Mouse (Mus musculus) liver, postnatal 0 days (tissue): Measurements from ENCODE around the gene Gkn3. TPM values are rescaled to one million over a fixed set of nuclear protein-coding genes. Genes with fewer than 3 reads are reported as not detected.

Experiments
- ATAC-seq: fragments of 200-750 bp; cut with Nextera tagmentation; 2 replicates; pipeline ENCODE4 v1.8.0; 2017; ENCODE audit warnings: mild to moderate bottlenecking, moderate library complexity
- DNase-seq: peaks from one replicate; pipeline ENCODE4 v3.0.0-alpha.2; 2016
- H3K27ac ChIP-seq: fragments of 300-500 bp; sonication (generic); 2 replicates; pipeline ENCODE4 v1.5.1; 2014; ENCODE audit warnings: antibody characterized with exemption, moderate library complexity, mild to moderate bottlenecking, low read depth
- H3K27me3 ChIP-seq: fragments of 300-500 bp; sonication (generic); 2 replicates; pipeline ENCODE4 v1.6.1; 2014; ENCODE audit warnings: low read length, control low read depth, mixed read lengths; ENCODE audit not compliant: insufficient read depth
- H3K36me3 ChIP-seq: fragments of 300-500 bp; sonication (generic); replicated peaks from 2 replicates; pipeline ENCODE4 v1.6.1; 2014; ENCODE audit warnings: mild to moderate bottlenecking, control low read depth, low read length, moderate library complexity, mixed read lengths; ENCODE audit not compliant: insufficient read depth
- H3K4me1 ChIP-seq: fragments of 300-500 bp; sonication (generic); 2 replicates; pipeline ENCODE4 v1.6.1; 2014; ENCODE audit warnings: antibody characterized with exemption, mild to moderate bottlenecking, control low read depth; ENCODE audit not compliant: insufficient read depth
- H3K4me2 ChIP-seq: fragments of 300-500 bp; sonication (generic); 2 replicates; pipeline ENCODE4 v1.6.1; 2014; ENCODE audit warnings: low read depth, mild to moderate bottlenecking, low read length, moderate library complexity, mixed read lengths
- H3K4me3 ChIP-seq: fragments of 300-500 bp; sonication (generic); 2 replicates; pipeline ENCODE4 v1.5.1; 2014; ENCODE audit warnings: low read depth, low read length
- H3K9ac ChIP-seq: fragments of 300-500 bp; sonication (generic); replicated peaks from 2 replicates; pipeline ENCODE4 v1.6.1; 2014; ENCODE audit warnings: mild to moderate bottlenecking, moderate library complexity
- H3K9me3 ChIP-seq: fragments of 300-500 bp; sonication (generic); 2 replicates; pipeline ENCODE4 v1.6.1; 2016; ENCODE audit warnings: mild to moderate bottlenecking, control low read depth, low read length, mixed read lengths
- CTCF ChIP-seq: sonication (generic); IDR thresholded peaks from 2 replicates; pipeline ENCODE4 v1.5.1; 2016; ENCODE audit warnings: antibody characterized with exemption, low read depth
- EP300 ChIP-seq: IDR thresholded peaks from 2 replicates; pipeline ENCODE4 v1.6.1; 2016; ENCODE audit warnings: antibody characterized with exemption, low read depth, mild to moderate bottlenecking
- WGBS: fragments of 180-500 bp; shearing (Covaris S2); extraction: QIAGEN DNeasy Blood & Tissue Kit; methylation state at CpG from one replicate; pipeline ENCODE4 v1.1.7; 2014; ENCODE audit not compliant: insufficient replicate concordance; 5-methylcytosine and 5-hydroxymethylcytosine counted together
- polyA plus RNA-seq: library from polyadenylated mRNA; unstranded; fragments of >200 nt; fragmentation: Nextera tagmentation; extraction: Ambion mirVana; gene quantifications from 2 replicates; pipeline ENCODE4 v1.2.1, GENCODE M21; 2015

Gkn3 gene
- polyA plus RNA-seq, 1 experiment from 2014 or later: not detected

- Histone ChIP-seq H3K4me2 (peak overlapping the region; percentile 63), H3K4me3 (no peak overlapping the region), H3K9ac (no peak overlapping the region), H3K9me3 (no peaks in the 10 kb centered on the region), H3K4me1 (peaks cover 5% of the 10 kb centered on the region; the same call in 1 of the 2 replicates), H3K36me3 (no peaks in the 10 kb centered on the region), H3K27me3 (0 out of 2 replicates have a peak, but pooled peaks cover 6% of the 10 kb centered on the region), H3K27ac (no peak overlapping the region)
- ATAC-seq (no peak), DNase-seq (no peak)
- WGBS: 15% methylated on average over 24 of the region's 24 CpGs
- TF ChIP-seq CTCF (peak; percentile 51), EP300 (no peak)
Observed at GRCm38 (mm10) chr6:87383926-87384691, 4.6 kb downstream of the Gkn3 start.

- Histone ChIP-seq H3K36me3 (no peaks in the 10 kb centered on the region), H3K27me3 (no peaks in the 10 kb centered on the region), H3K9me3 (no peaks in the 10 kb centered on the region), H3K27ac (no peak within 1 kb of the TSS), H3K4me2 (no peak within 1 kb of the TSS), H3K4me3 (no peak within 1 kb of the TSS), H3K4me1 (no peaks in the 10 kb centered on the region), H3K9ac (no peak within 1 kb of the TSS)
- ATAC-seq (no peak), DNase-seq (no peak)
- 70% methylated on average over 9 of the region's 9 CpGs for WGBS
- TF ChIP-seq CTCF (no peak), EP300 (no peak)
Observed at GRCm38 (mm10) chr6:87373057-87373456, 15.7 kb downstream of the Gkn3 start, which contains the start of gene Gkn2. Gkn2 (plus strand) TSS chr6:87373357.

GRCm38 (mm10) chr6:87369223-87369622 lies 19.5 kb downstream of the Gkn3 start:
- TF ChIP-seq CTCF: no peak
- no peak for TF ChIP-seq EP300
- no peaks in the 10 kb centered on the region for H3K27me3 ChIP-seq
- no peaks in the 10 kb centered on the region for H3K4me1 ChIP-seq
- no peak overlapping the region for H3K4me3 ChIP-seq
- WGBS: 72% methylated on average over 5 of the region's 5 CpGs
- no peak overlapping the region for H3K9ac ChIP-seq
- no peak overlapping the region for H3K27ac ChIP-seq
- DNase-seq (no peak), ATAC-seq (no peak)
- H3K4me2 ChIP-seq: no peak overlapping the region
- no peaks in the 10 kb centered on the region for H3K36me3 ChIP-seq
- no peaks in the 10 kb centered on the region for H3K9me3 ChIP-seq

GRCm38 (mm10) chr6:87354441-87354840 lies 34.3 kb downstream of the Gkn3 start:
- Histone ChIP-seq H3K27me3 (no peaks in the 10 kb centered on the region), H3K9ac (no peak overlapping the region), H3K4me3 (no peak overlapping the region), H3K27ac (no peak overlapping the region), H3K4me1 (no peaks in the 10 kb centered on the region), H3K4me2 (no peak overlapping the region), H3K9me3 (no peaks in the 10 kb centered on the region), H3K36me3 (no peaks in the 10 kb centered on the region)
- no peak for ATAC-seq
- WGBS: 72% methylated on average over 5 of the region's 5 CpGs
- TF ChIP-seq CTCF (no peak), EP300 (no peak)
- no peak for DNase-seq

DNA sequence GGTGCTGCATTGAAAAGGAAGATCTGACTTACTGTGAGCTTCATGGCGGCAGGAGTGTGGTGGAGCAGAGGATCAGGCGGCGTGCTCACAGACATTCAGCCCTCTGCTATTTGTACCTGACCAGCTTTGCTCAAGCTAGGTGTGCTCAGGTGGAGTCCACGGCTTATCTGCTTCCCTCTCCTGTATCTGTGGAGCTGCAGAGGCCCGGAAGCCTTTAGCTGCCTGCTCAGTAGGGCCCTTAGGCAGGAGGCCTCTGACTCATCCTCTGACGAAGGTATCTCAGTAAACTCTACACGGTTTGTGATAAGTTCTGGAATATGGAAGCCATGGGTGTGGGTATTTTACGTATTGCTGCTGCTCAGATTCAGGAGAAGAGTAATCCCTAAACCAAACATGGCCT lies 37.9 kb downstream of the Gkn3 start, which contains the start of gene Gkn1:
Gene Gkn1 (minus strand): TSS at position 114 of the 400 bp plus-strand sequence.
- WGBS: 75% methylated on average over 8 of the region's 8 CpGs
- TF ChIP-seq EP300: no peak
- no peak for TF ChIP-seq CTCF
- no peak within 1 kb of the TSS for H3K27ac ChIP-seq
- H3K4me1 ChIP-seq: no peaks in the 10 kb centered on the region
- no peak for DNase-seq
- no peaks in the 10 kb centered on the region for H3K9me3 ChIP-seq
- H3K36me3 ChIP-seq: no peaks in the 10 kb centered on the region
- no peak within 1 kb of the TSS for H3K9ac ChIP-seq
- no peak for ATAC-seq
- no peaks in the 10 kb centered on the region for H3K27me3 ChIP-seq
- no peak within 1 kb of the TSS for H3K4me2 ChIP-seq
- no peak within 1 kb of the TSS for H3K4me3 ChIP-seq

DNA sequence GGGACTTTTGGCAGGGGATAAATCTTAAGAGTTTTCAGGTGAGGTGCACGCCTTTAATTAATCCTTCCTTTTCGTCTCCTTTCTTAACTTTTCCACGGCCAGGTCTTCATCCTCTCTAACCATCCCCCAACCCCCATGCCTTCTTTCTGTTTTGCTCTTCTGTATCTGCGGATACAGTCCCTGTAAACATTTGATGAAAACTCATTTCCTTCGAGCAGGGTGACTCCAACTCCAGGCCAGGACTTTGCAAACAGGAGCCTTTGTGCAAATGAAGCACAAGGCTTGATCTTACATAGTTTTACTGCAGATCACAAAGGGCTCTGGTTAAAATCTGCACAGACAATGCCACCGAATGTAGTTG lies 52.8 kb downstream of the Gkn3 start:
- H3K4me3 ChIP-seq: no peak overlapping the region
- no peaks in the 10 kb centered on the region for H3K36me3 ChIP-seq
- no peak overlapping the region for H3K9ac ChIP-seq
- TF ChIP-seq EP300: no peak
- peaks cover 22% of the 10 kb centered on the region for H3K27me3 ChIP-seq
- no peaks in the 10 kb centered on the region for H3K9me3 ChIP-seq
- DNase-seq: no peak
- H3K4me2 ChIP-seq: peak overlapping the region; percentile 79; the same call in 1 of the 2 replicates
- peaks cover 4% of the 10 kb centered on the region; the same call in 1 of the 2 replicates for H3K4me1 ChIP-seq
- ATAC-seq: no peak
- WGBS: 27% methylated on average over 6 of the region's 6 CpGs
- no peak overlapping the region for H3K27ac ChIP-seq
